Comparison of ENCODE assay signal across 8 mouse cellular contexts in genomic region chr4:155094565-155094964, GRCm38 (mm10). TPM values are rescaled to one million over a fixed set of nuclear protein-coding genes. Genes with fewer than 3 reads are reported as not detected.
A peak's percentile ranks its signal among the peaks of the same experiment; 100 is the strongest.
DNase-seq lines count a peak whose midpoint lies in the region; ATAC-seq and TF ChIP-seq lines count a peak whose summit lies in the region.

No protein-coding gene starts in this region.

- peak; percentile 72 for DNase-seq in hindbrain, embryonic 11.5 days (ENCODE audit: low spot score)
- no peak for DNase-seq in hindbrain, embryonic 14.5 days (ENCODE audit: low spot score)
- peak; percentile 80 for DNase-seq in ZHBTc4 (ENCODE audit: low read depth, low spot score)
- DNase-seq in embryonic facial prominence, embryonic 10.5 days (ENCODE audit: low spot score) = peak; percentile 73
- peak; percentile 81 for DNase-seq in intestine, embryonic 14.5 days (ENCODE audit: low spot score)
- DNase-seq in liver, postnatal 0 days = peak; percentile 68

- no peak overlapping the region for H3K27ac ChIP-seq in hindbrain, embryonic 11.5 days (ENCODE audit: low read depth, low read length)
- no peak overlapping the region for H3K27ac ChIP-seq in hindbrain, embryonic 14.5 days
- peak overlapping the region; percentile 70; the same call in 1 of the 2 replicates for H3K27ac ChIP-seq in embryonic facial prominence, embryonic 10.5 days (replicated peaks)
- H3K27ac ChIP-seq in intestine, embryonic 14.5 days (ENCODE audit: low read depth) = no peak overlapping the region
- H3K27ac ChIP-seq in liver, postnatal 0 days (ENCODE audit: low read depth) = no peak overlapping the region
- H3K27ac ChIP-seq in neural tube, embryonic 13.5 days (replicated peaks) = no peak overlapping the region

- no peaks in the 10 kb centered on the region; the same call in 1 of the 2 replicates for H3K4me1 ChIP-seq in hindbrain, embryonic 11.5 days (replicated peaks; ENCODE audit: control insufficient read depth, insufficient read depth, low read length)
- no peaks in the 10 kb centered on the region; the same call in 1 of the 2 replicates for H3K4me1 ChIP-seq in hindbrain, embryonic 14.5 days (replicated peaks; ENCODE audit: control insufficient read depth, insufficient read depth, low read length)
- peaks cover 24% of the 10 kb centered on the region for H3K4me1 ChIP-seq in embryonic facial prominence, embryonic 10.5 days
- 0 out of 2 replicates have a peak, but pooled peaks cover 4% of the 10 kb centered on the region for H3K4me1 ChIP-seq in intestine, embryonic 14.5 days (replicated peaks; ENCODE audit: control insufficient read depth, insufficient read depth, low read length)
- no peaks in the 10 kb centered on the region for H3K4me1 ChIP-seq in liver, postnatal 0 days (ENCODE audit: insufficient read depth)
- peaks cover 4% of the 10 kb centered on the region for H3K4me1 ChIP-seq in neural tube, embryonic 13.5 days (replicated peaks)

- H3K9ac ChIP-seq in hindbrain, embryonic 11.5 days (ENCODE audit: low read depth, low read length) = no peak overlapping the region
- H3K9ac ChIP-seq in hindbrain, embryonic 14.5 days = no peak overlapping the region
- H3K9ac ChIP-seq in intestine, embryonic 14.5 days (ENCODE audit: low read length) = no peak overlapping the region
- H3K9ac ChIP-seq in liver, postnatal 0 days (replicated peaks) = no peak overlapping the region
- no peak overlapping the region for H3K9ac ChIP-seq in neural tube, embryonic 13.5 days

- H3K36me3 ChIP-seq in hindbrain, embryonic 11.5 days (ENCODE audit: control insufficient read depth, insufficient read depth, low read length) = no peaks in the 10 kb centered on the region
- peaks cover 8% of the 10 kb centered on the region; the same call in 1 of the 2 replicates for H3K36me3 ChIP-seq in hindbrain, embryonic 14.5 days (replicated peaks; ENCODE audit: control insufficient read depth, insufficient read depth)
- peaks cover 13% of the 10 kb centered on the region for H3K36me3 ChIP-seq in embryonic facial prominence, embryonic 10.5 days (replicated peaks)
- H3K36me3 ChIP-seq in intestine, embryonic 14.5 days (ENCODE audit: control insufficient read depth, insufficient read depth, low read length) = peaks cover 8% of the 10 kb centered on the region; the same call in 1 of the 2 replicates
- peaks cover 3% of the 10 kb centered on the region; the same call in 1 of the 2 replicates for H3K36me3 ChIP-seq in liver, postnatal 0 days (replicated peaks; ENCODE audit: insufficient read depth, low read length)
- no peaks in the 10 kb centered on the region for H3K36me3 ChIP-seq in neural tube, embryonic 13.5 days

- ATAC-seq in hindbrain, embryonic 11.5 days (ENCODE audit: low FRiP score) = peak; percentile 55
- ATAC-seq in hindbrain, embryonic 14.5 days (ENCODE audit: low FRiP score) = no peak; the same call in 1 of the 2 replicates
- no peak; the same call in 1 of the 2 replicates for ATAC-seq in intestine, embryonic 14.5 days (replicated peaks; ENCODE audit: low FRiP score, low TSS enrichment, low read depth)
- ATAC-seq in liver, postnatal 0 days = peak; percentile 46
- 0 out of 2 replicates have a peak, but pooled peaks have one; percentile 54 for ATAC-seq in neural tube, embryonic 13.5 days (ENCODE audit: low read depth)
- ATAC-seq in inflammation-experienced regulatory T-cells, adult 6 months = no peak

- TF ChIP-seq EP300 in liver, postnatal 0 days (IDR thresholded peaks at IDR 0.05; ENCODE audit: low read depth) = no peak

- H3K4me3 ChIP-seq in hindbrain, embryonic 11.5 days (ENCODE audit: low read depth, low read length) = no peak overlapping the region
- no peak overlapping the region for H3K4me3 ChIP-seq in hindbrain, embryonic 14.5 days (replicated peaks; ENCODE audit: low read length)
- no peak overlapping the region for H3K4me3 ChIP-seq in embryonic facial prominence, embryonic 10.5 days
- no peak overlapping the region for H3K4me3 ChIP-seq in intestine, embryonic 14.5 days (ENCODE audit: low read depth, low read length)
- H3K4me3 ChIP-seq in liver, postnatal 0 days (ENCODE audit: low read depth, low read length) = no peak overlapping the region
- H3K4me3 ChIP-seq in neural tube, embryonic 13.5 days = no peak overlapping the region

- 78% methylated on average over 3 of the region's 3 CpGs for WGBS in hindbrain, embryonic 11.5 days
- WGBS in hindbrain, embryonic 14.5 days = 69% methylated on average over 3 of the region's 3 CpGs
- 62% methylated on average over 3 of the region's 3 CpGs for WGBS in embryonic facial prominence, embryonic 10.5 days
- 66% methylated on average over 3 of the region's 3 CpGs for WGBS in intestine, embryonic 14.5 days
- 60% methylated on average over 3 of the region's 3 CpGs for WGBS in liver, postnatal 0 days (ENCODE audit: insufficient replicate concordance)
- WGBS in neural tube, embryonic 13.5 days = 75% methylated on average over 3 of the region's 3 CpGs

- TF ChIP-seq CTCF in liver, postnatal 0 days (IDR thresholded peaks at IDR 0.05; ENCODE audit: low read depth) = peak; percentile 82

- H3K9me3 ChIP-seq in hindbrain, embryonic 11.5 days (ENCODE audit: control insufficient read depth, low read length) = no peaks in the 10 kb centered on the region
- H3K9me3 ChIP-seq in hindbrain, embryonic 14.5 days (ENCODE audit: control insufficient read depth, low read length) = no peaks in the 10 kb centered on the region
- no peaks in the 10 kb centered on the region for H3K9me3 ChIP-seq in embryonic facial prominence, embryonic 10.5 days
- no peaks in the 10 kb centered on the region for H3K9me3 ChIP-seq in intestine, embryonic 14.5 days (ENCODE audit: control insufficient read depth, low read length)
- H3K9me3 ChIP-seq in liver, postnatal 0 days (ENCODE audit: low read length) = no peaks in the 10 kb centered on the region
- no peaks in the 10 kb centered on the region for H3K9me3 ChIP-seq in neural tube, embryonic 13.5 days

- no peaks in the 10 kb centered on the region for H3K27me3 ChIP-seq in hindbrain, embryonic 11.5 days (ENCODE audit: control insufficient read depth, insufficient read depth, low read length)
- no peaks in the 10 kb centered on the region for H3K27me3 ChIP-seq in hindbrain, embryonic 14.5 days (ENCODE audit: control insufficient read depth, insufficient read depth, low read length)
- no peaks in the 10 kb centered on the region for H3K27me3 ChIP-seq in embryonic facial prominence, embryonic 10.5 days (replicated peaks; ENCODE audit: low read depth, poor library complexity, severe bottlenecking)
- H3K27me3 ChIP-seq in intestine, embryonic 14.5 days (replicated peaks; ENCODE audit: control insufficient read depth, insufficient read depth, low read length) = no peaks in the 10 kb centered on the region
- H3K27me3 ChIP-seq in liver, postnatal 0 days (ENCODE audit: insufficient read depth, low read length) = no peaks in the 10 kb centered on the region
- H3K27me3 ChIP-seq in neural tube, embryonic 13.5 days = no peaks in the 10 kb centered on the region

- no peak overlapping the region for H3K4me2 ChIP-seq in hindbrain, embryonic 11.5 days (replicated peaks; ENCODE audit: low read depth, low read length)
- no peak overlapping the region for H3K4me2 ChIP-seq in hindbrain, embryonic 14.5 days (replicated peaks)
- no peak overlapping the region for H3K4me2 ChIP-seq in intestine, embryonic 14.5 days (ENCODE audit: low read length)
- H3K4me2 ChIP-seq in liver, postnatal 0 days (ENCODE audit: low read depth, low read length) = no peak overlapping the region
- H3K4me2 ChIP-seq in neural tube, embryonic 13.5 days = no peak overlapping the region

RNA-seq across cellular contexts. Expression of gene Morn1, which starts 8.2 kb away (rescaled TPM):
- polyA plus RNA-seq in hindbrain, embryonic 11.5 days (2014; fragmentation: Nextera tagmentation; extraction: Ambion mirVana) = 3.3 and 4.2 TPM in 2 replicates
- 6.1 and 8.7 TPM in 2 replicates for polyA plus RNA-seq in hindbrain, embryonic 14.5 days (2014; fragmentation: Nextera tagmentation; extraction: Ambion mirVana)
- 4.3 and 5.4 TPM in 2 replicates for polyA plus RNA-seq in embryonic facial prominence, embryonic 10.5 days (2016; fragmentation: Nextera tagmentation; extraction: Ambion mirVana)
- polyA plus RNA-seq in intestine, embryonic 14.5 days (2014; fragmentation: Nextera tagmentation; extraction: Ambion mirVana) = 3.8 and 5.5 TPM in 2 replicates
- 2.2 TPM in 2 replicates for polyA plus RNA-seq in liver, postnatal 0 days (2015; fragmentation: Nextera tagmentation; extraction: Ambion mirVana)
- 5.6 and 5.7 TPM in 2 replicates for polyA plus RNA-seq in neural tube, embryonic 13.5 days (2015; fragmentation: Nextera tagmentation; extraction: Ambion mirVana)
- polyA plus RNA-seq in inflammation-experienced regulatory T-cells, adult 6 months (2017; shearing (Covaris generic)) = 1 to 10 TPM in 2 of 3 experiments, under 1 TPM in 1; 0.79 to 2.1 (median 1.7) TPM

RNA-seq across cellular contexts. Expression of gene Rer1, which starts 8.4 kb away (rescaled TPM):
- 156 and 166 TPM in 2 replicates for polyA plus RNA-seq in hindbrain, embryonic 11.5 days (2014; fragmentation: Nextera tagmentation; extraction: Ambion mirVana)
- polyA plus RNA-seq in hindbrain, embryonic 14.5 days (2014; fragmentation: Nextera tagmentation; extraction: Ambion mirVana) = 145 and 148 TPM in 2 replicates
- 128 and 134 TPM in 2 replicates for polyA plus RNA-seq in embryonic facial prominence, embryonic 10.5 days (2016; fragmentation: Nextera tagmentation; extraction: Ambion mirVana)
- 188 and 191 TPM in 2 replicates for polyA plus RNA-seq in intestine, embryonic 14.5 days (2014; fragmentation: Nextera tagmentation; extraction: Ambion mirVana)
- 111 and 118 TPM in 2 replicates for polyA plus RNA-seq in liver, postnatal 0 days (2015; fragmentation: Nextera tagmentation; extraction: Ambion mirVana)
- polyA plus RNA-seq in neural tube, embryonic 13.5 days (2015; fragmentation: Nextera tagmentation; extraction: Ambion mirVana) = 136 and 141 TPM in 2 replicates
- 100 to 1,000 TPM; 101 to 140 (median 102) TPM for polyA plus RNA-seq in inflammation-experienced regulatory T-cells, adult 6 months (2017; shearing (Covaris generic))

RNA-seq across cellular contexts. Expression of gene Pex10, which starts 27.7 kb away (rescaled TPM):
- polyA plus RNA-seq in hindbrain, embryonic 11.5 days (2014; fragmentation: Nextera tagmentation; extraction: Ambion mirVana) = 5.6 and 7.8 TPM in 2 replicates
- polyA plus RNA-seq in hindbrain, embryonic 14.5 days (2014; fragmentation: Nextera tagmentation; extraction: Ambion mirVana) = 5.4 and 7.0 TPM in 2 replicates
- polyA plus RNA-seq in embryonic facial prominence, embryonic 10.5 days (2016; fragmentation: Nextera tagmentation; extraction: Ambion mirVana) = 19.0 and 22.2 TPM in 2 replicates
- polyA plus RNA-seq in intestine, embryonic 14.5 days (2014; fragmentation: Nextera tagmentation; extraction: Ambion mirVana) = 6.5 and 8.9 TPM in 2 replicates
- polyA plus RNA-seq in liver, postnatal 0 days (2015; fragmentation: Nextera tagmentation; extraction: Ambion mirVana) = 5.9 and 6.8 TPM in 2 replicates
- polyA plus RNA-seq in neural tube, embryonic 13.5 days (2015; fragmentation: Nextera tagmentation; extraction: Ambion mirVana) = 15.9 and 17.8 TPM in 2 replicates
- polyA plus RNA-seq in inflammation-experienced regulatory T-cells, adult 6 months (2017; shearing (Covaris generic)) = 1 to 10 TPM; 5.8 to 8.7 (median 7.2) TPM

RNA-seq across cellular contexts. Expression of gene Plch2, which starts 38.0 kb away (rescaled TPM):
- polyA plus RNA-seq in hindbrain, embryonic 11.5 days (2014; fragmentation: Nextera tagmentation; extraction: Ambion mirVana) = 1.5 and 2.1 TPM in 2 replicates
- 13.4 and 13.8 TPM in 2 replicates for polyA plus RNA-seq in hindbrain, embryonic 14.5 days (2014; fragmentation: Nextera tagmentation; extraction: Ambion mirVana)
- 2.0 and 3.5 TPM in 2 replicates for polyA plus RNA-seq in embryonic facial prominence, embryonic 10.5 days (2016; fragmentation: Nextera tagmentation; extraction: Ambion mirVana)
- polyA plus RNA-seq in intestine, embryonic 14.5 days (2014; fragmentation: Nextera tagmentation; extraction: Ambion mirVana) = 12.8 and 13.3 TPM in 2 replicates
- polyA plus RNA-seq in liver, postnatal 0 days (2015; fragmentation: Nextera tagmentation; extraction: Ambion mirVana) = 0.04 TPM in 1 of 2 replicates, not detected in the other
- polyA plus RNA-seq in neural tube, embryonic 13.5 days (2015; fragmentation: Nextera tagmentation; extraction: Ambion mirVana) = 6.1 and 6.2 TPM in 2 replicates
- polyA plus RNA-seq in inflammation-experienced regulatory T-cells, adult 6 months (2017; shearing (Covaris generic)) = not detected

Comparison
In these comparisons a context has a peak if more than half of its experiments do, and no peak if none do; other contexts are left out.
1. ATAC-seq: peak in hindbrain, embryonic 11.5 days (single experiment), liver, postnatal 0 days (single experiment) and neural tube, embryonic 13.5 days (single experiment); none in hindbrain, embryonic 14.5 days (single experiment), intestine, embryonic 14.5 days (single experiment) and inflammation-experienced regulatory T-cells, adult 6 months (single experiment).